Mouse (Mus musculus) cerebellum, adult 2 months (tissue): ENCODE measurements around the gene Nav3. TPM values are rescaled to one million over a fixed set of nuclear protein-coding genes. Genes with fewer than 3 reads are reported as not detected.

Experiments
- DNase-seq, 2 experiments: peaks; one replicate each; pipeline ENCODE4 v3.0.0; 2021
- H3K27ac ChIP-seq: fragments of 200-500 bp; 2 replicates; pipeline ENCODE4 v1.5.1; 2012; ENCODE audit warnings: low read length, control low read depth, inconsistent platforms; ENCODE audit not compliant: insufficient read depth
- H3K27me3 ChIP-seq: fragments of 200-500 bp; 2 replicates; pipeline ENCODE4 v1.6.1; 2012; ENCODE audit warnings: inconsistent platforms, mild to moderate bottlenecking, low read length, moderate library complexity; ENCODE audit not compliant: control insufficient read depth, insufficient read depth
- H3K4me1 ChIP-seq: fragments of 200-500 bp; 2 replicates; pipeline ENCODE4 v1.6.1; 2011; ENCODE audit warnings: low read length; ENCODE audit not compliant: control insufficient read depth, insufficient read depth
- H3K4me3 ChIP-seq: fragments of 200-500 bp; replicated peaks from 2 replicates; pipeline ENCODE3; 2011; ENCODE audit warnings: mild to moderate bottlenecking, low read depth, low read length, control low read depth; ENCODE audit not compliant: insufficient read depth
- CTCF ChIP-seq: fragments of 200-500 bp; IDR thresholded peaks from 2 replicates; pipeline ENCODE4 v1.5.1; 2011; ENCODE audit warnings: low read depth, mild to moderate bottlenecking, control low read depth, low read length, moderate library complexity, borderline replicate concordance; ENCODE audit not compliant: insufficient read depth
- POLR2A ChIP-seq: fragments of 200-500 bp; IDR thresholded peaks from 2 replicates; pipeline ENCODE4 v1.6.1; 2011; ENCODE audit warnings: low read length, control low read depth, borderline replicate concordance; ENCODE audit not compliant: insufficient read depth
- WGBS: fragments of 180-500 bp; shearing (Covaris S2); methylation state at CpG from one replicate; pipeline ENCODE4 v1.1.7; 2018; 5-methylcytosine and 5-hydroxymethylcytosine counted together
- polyA plus RNA-seq: library from polyadenylated mRNA; depleted of rRNA; stranded (reverse); fragments of >200 nt; gene quantifications from 2 replicates; pipeline ENCODE4 v1.2.3, GENCODE M21; 2012

The Nav3 gene
- polyA plus RNA-seq, 1 experiment = 10.6 TPM

DNA sequence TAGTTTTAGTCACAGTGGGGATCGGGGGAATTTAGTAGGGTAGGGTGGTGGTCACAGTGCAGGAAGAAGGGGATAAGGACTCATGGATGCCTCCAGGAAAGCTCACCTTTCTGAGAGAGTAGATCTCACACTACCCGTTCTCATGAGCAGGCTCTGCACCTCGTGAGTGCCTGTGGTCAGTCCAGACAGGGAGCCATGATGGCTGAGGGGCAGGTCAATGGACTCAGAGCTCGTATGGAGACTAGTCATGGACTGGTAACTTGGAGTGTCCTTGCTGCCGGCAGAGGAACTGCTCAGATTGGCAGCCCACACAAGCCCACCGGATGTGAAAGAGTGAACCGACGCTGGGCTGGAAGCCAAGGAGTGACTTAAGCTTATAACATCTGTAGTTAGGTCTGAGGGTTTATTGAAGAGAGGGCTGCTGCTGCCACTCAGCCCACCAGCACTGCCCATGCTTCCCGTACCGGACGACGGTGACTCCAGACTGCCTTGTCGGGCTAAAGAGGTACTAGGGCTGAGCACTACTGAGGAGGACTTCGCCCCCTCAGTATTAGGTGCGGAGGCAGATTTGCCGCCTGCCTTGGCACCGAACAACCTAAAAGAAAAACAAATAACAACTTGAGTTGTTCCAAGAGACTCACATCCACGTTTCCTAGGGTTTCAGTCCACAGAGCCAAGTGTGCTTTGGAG is 691.4 kb downstream of the Nav3 start:
- no peak for DNase-seq
- 76% methylated on average over 18 of the region's 18 CpGs for WGBS
- Histone ChIP-seq H3K4me1 (no peaks in the 10 kb centered on the region), H3K27ac (no peak overlapping the region), H3K4me3 (no peak overlapping the region), H3K27me3 (no peaks in the 10 kb centered on the region)
- TF ChIP-seq CTCF (no peak), POLR2A (no peak)

DNA sequence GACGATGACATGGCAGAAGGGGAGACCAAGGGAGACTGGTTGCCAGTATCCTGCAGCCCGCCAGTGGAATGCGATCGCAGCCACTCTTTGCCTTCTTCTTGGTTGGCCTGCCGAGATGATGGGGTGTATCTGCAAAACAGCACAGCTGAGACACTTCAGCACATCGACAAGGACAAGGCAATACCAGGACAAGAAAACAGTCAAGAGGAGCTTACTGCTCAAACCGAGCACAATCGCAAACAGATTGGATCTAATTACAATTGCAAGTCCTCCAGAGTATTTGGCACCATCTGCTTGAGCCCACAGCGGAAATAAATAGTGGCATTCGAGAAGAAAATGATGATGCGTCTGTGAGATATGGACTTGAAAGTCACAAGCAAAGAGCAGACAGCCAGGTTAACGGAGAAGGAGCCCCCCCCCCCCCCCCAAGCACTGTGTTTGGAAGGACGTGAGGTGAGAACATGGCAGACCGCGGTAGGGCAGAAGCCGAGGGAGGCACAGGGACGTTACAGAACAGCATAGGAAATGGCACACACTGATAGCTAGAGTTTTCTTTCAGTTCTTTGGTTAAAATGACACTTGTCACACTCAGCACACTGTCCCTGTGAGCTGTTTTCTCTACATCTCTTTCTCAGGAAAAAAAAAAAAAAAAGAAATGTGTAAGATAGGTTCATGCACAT is 696.9 kb downstream of the Nav3 start:
- H3K27ac ChIP-seq = peak overlapping the region; percentile 3; the same call in 1 of the 2 replicates
- 19% methylated on average over 17 of the region's 17 CpGs for WGBS
- peak overlapping the region; percentile 38 for H3K4me3 ChIP-seq

DNA sequence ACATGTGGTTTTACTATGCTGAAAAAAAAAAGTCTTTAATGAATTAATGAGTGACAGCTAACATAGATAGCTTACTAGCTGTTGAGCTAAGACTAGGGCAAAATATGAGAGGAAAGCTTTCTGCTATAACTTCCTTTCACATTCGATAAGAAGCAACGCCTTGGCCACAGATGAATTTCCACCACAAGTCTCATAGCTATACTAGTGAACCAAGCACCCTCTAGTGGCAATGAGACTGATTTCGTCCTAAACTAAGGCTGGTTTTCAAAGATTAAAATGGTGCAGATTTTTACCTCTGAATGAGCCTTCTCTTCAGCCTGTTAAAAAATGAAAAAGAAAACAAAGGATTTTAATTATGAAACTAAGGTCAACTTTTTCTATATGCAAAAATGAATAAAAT is 709.1 kb downstream of the Nav3 start:
- H3K27me3 ChIP-seq = no peaks in the 10 kb centered on the region
- TF ChIP-seq POLR2A (no peak), CTCF (peak; percentile 15; the same call in 1 of the 2 replicates)
- H3K4me3 ChIP-seq = no peak overlapping the region
- peak in 1 of 2 experiments; percentile 65 for DNase-seq
- peaks cover 5% of the 10 kb centered on the region; the same call in 1 of the 2 replicates for H3K4me1 ChIP-seq
- no peak overlapping the region for H3K27ac ChIP-seq
- 21% methylated on average over 3 of the region's 3 CpGs for WGBS

More for the DNA sequence above, 696.9 kb downstream of the Nav3 start:
- no peak for TF ChIP-seq POLR2A
- TF ChIP-seq CTCF = no peak
- Histone ChIP-seq H3K27me3 (no peaks in the 10 kb centered on the region), H3K4me1 (no peaks in the 10 kb centered on the region)
- DNase-seq = peak; percentile 68 to 72

DNA sequence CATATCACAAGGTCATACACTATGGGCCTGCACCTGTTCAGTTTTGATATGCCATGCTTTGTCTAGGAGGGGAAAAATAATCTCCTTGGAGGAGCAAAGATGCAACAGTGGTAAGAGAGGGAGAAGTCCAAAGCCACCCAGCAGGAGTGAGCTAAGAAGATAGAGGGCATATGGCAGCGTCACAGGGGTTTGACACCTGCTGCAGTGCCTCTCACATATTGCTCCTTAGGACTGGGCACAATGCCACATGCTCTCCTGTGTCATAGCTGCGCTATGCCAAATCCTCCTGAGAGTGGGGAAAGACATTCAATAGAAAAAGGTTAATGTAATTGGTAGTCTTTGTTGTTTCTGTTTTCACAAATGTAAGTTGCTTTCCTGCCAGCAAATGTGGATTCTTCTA is 714.3 kb downstream of the Nav3 start:
- Histone ChIP-seq H3K4me3 (no peak overlapping the region), H3K27me3 (no peaks in the 10 kb centered on the region), H3K27ac (no peak overlapping the region), H3K4me1 (peaks cover 15% of the 10 kb centered on the region; the same call in 1 of the 2 replicates)
- peak; percentile 96 to 98 for DNase-seq
- no peak for TF ChIP-seq CTCF
- no peak for TF ChIP-seq POLR2A
- 16% methylated on average over 2 of the region's 2 CpGs for WGBS

DNA sequence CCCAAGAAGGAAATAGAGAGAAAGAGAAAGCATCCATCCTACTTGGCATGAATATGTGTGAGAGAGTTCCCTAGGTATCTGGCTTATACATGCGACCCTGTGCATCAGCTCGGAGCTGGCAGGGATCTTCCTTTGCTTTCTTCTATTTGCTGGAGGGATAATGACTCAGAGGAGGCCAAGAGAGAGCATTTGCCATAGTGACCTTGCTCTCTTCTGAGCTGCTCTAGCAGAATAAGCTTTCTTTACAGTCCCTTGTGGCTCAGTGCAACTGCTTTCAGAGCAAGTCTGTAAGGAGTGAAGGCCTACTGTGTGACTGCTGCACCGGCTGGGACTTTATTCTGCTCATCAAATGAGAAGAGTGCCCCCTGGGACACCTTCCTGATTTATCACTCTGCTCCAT is 715.7 kb downstream of the Nav3 start:
- H3K27me3 ChIP-seq = no peaks in the 10 kb centered on the region
- DNase-seq = peak; percentile 58 to 75
- H3K4me1 ChIP-seq = peaks cover 15% of the 10 kb centered on the region; the same call in 1 of the 2 replicates
- TF ChIP-seq CTCF = no peak
- H3K4me3 ChIP-seq = no peak overlapping the region
- 33% methylated on average over 3 of the region's 3 CpGs for WGBS
- H3K27ac ChIP-seq = peak overlapping the region; percentile 56; the same call in 1 of the 2 replicates

DNA sequence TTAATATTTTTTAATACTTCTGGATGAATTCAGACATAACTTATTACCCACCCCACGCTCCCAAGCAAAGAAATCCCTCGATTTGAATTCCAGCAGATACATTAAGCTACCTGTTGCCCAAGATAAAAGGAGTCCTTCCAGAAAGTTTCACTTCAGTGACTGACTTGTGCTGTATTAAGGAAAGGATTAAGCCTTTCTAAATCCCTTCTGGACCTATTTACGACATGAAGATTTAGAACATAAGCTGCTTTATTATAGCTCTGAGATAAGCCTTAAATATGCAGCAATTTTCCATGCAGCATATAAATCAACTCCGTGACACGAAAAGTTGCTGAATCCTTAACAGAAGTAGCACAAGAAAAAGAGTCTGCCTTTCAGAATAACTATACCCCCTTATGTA is 732.4 kb downstream of the Nav3 start:
- WGBS = 92% methylated on average over 5 of the region's 5 CpGs
- no peak for TF ChIP-seq POLR2A
- no peaks in the 10 kb centered on the region for H3K4me1 ChIP-seq
- no peak for DNase-seq
- H3K27ac ChIP-seq = no peak overlapping the region
- no peaks in the 10 kb centered on the region for H3K27me3 ChIP-seq
- H3K4me3 ChIP-seq = no peak overlapping the region

- WGBS = 13% methylated on average over 2 of the region's 2 CpGs
- TF ChIP-seq CTCF (no peak), POLR2A (no peak)
- DNase-seq = peak in 1 of 2 experiments; percentile 56
Observed at GRCm38 (mm10) chr10:109718808-109719207, 737.2 kb downstream of the Nav3 start.

GRCm38 (mm10) chr10:109718390-109718789 is 737.6 kb downstream of the Nav3 start:
- 86% methylated on average over 5 of the region's 5 CpGs for WGBS
- Histone ChIP-seq H3K27me3 (no peaks in the 10 kb centered on the region), H3K27ac (no peak overlapping the region), H3K4me1 (peaks cover under 1% of the 10 kb centered on the region; the same call in 1 of the 2 replicates), H3K4me3 (no peak overlapping the region)
- TF ChIP-seq POLR2A (no peak), CTCF (no peak)
- DNase-seq = no peak

More at GRCm38 (mm10) chr10:109718808-109719207, 737.2 kb downstream of the Nav3 start:
- H3K4me1 ChIP-seq = no peaks in the 10 kb centered on the region
- no peak overlapping the region for H3K27ac ChIP-seq
- no peak overlapping the region for H3K4me3 ChIP-seq
- H3K27me3 ChIP-seq = no peaks in the 10 kb centered on the region
